Mouse (Mus musculus) midbrain, embryonic 13.5 days (tissue): ENCODE data around the gene Smyd4. TPM values are rescaled to one million over a fixed set of nuclear protein-coding genes. Genes with fewer than 3 reads are reported as not detected.

Experiments
- microRNA-seq: library from miRNA; unstranded; fragments of <30 nt; microRNA quantifications from one replicate; pipeline ENCODE4, GENCODE M21; 2016
- polyA plus RNA-seq: library from polyadenylated mRNA; unstranded; fragments of >200 nt; fragmentation: Nextera tagmentation; extraction: Ambion mirVana; gene quantifications from 2 replicates; pipeline ENCODE4 v1.2.1, GENCODE M21; 2015

The Smyd4 gene
- polyA plus RNA-seq, 1 experiment from 2014 or later: 15.3 TPM

Small RNA genes lying within 50 kb of the gene (microRNA-seq; reads per million reads assigned to microRNA genes)
- not detected for gene Gm47300

Other genes with a start within 250 kb of the Smyd4 start
- 1.2 and 2.4 TPM in 2 replicates for gene Hic1, start 178.9 kb upstream of the Smyd4 start, polyA plus RNA-seq
- gene Ovca2, start 169.6 kb upstream of the Smyd4 start, polyA plus RNA-seq: 19.8 and 22.4 TPM in 2 replicates
- 14.9 and 15.4 TPM in 2 replicates for gene Dph1, start 157.2 kb upstream of the Smyd4 start, polyA plus RNA-seq
- 12.4 and 12.7 TPM in 2 replicates for gene Rtn4rl1, start 154.7 kb upstream of the Smyd4 start, polyA plus RNA-seq
- 69.1 and 70.6 TPM in 2 replicates for gene Rpa1, start 109 bp upstream of the Smyd4 start, polyA plus RNA-seq
- 27.5 and 31.5 TPM in 2 replicates for gene Serpinf1, start 74.3 kb downstream of the Smyd4 start, polyA plus RNA-seq
- gene Serpinf2, start 91.2 kb downstream of the Smyd4 start, polyA plus RNA-seq: 0.07 TPM in 1 of 2 replicates, not detected in the other
- gene Wdr81, start 106.3 kb downstream of the Smyd4 start, polyA plus RNA-seq: 6.8 and 8.1 TPM in 2 replicates
- 2.0 and 2.5 TPM in 2 replicates for gene Tlcd2, start 113.3 kb downstream of the Smyd4 start, polyA plus RNA-seq
- 58.2 and 61.8 TPM in 2 replicates for gene Prpf8, start 138.4 kb downstream of the Smyd4 start, polyA plus RNA-seq
- gene Rilp, start 161.7 kb downstream of the Smyd4 start, polyA plus RNA-seq: 0.97 and 1.2 TPM in 2 replicates
- 3.4 and 3.5 TPM in 2 replicates for gene Scarf1, start 165.1 kb downstream of the Smyd4 start, polyA plus RNA-seq
- gene Slc43a2, start 183.3 kb downstream of the Smyd4 start, polyA plus RNA-seq: 16.4 and 17.3 TPM in 2 replicates
- gene Pitpna, start 239.7 kb downstream of the Smyd4 start, polyA plus RNA-seq: 77.8 and 99.2 TPM in 2 replicates